Comparison of ENCODE assay signal across 8 mouse cellular contexts in the genomic region with DNA sequence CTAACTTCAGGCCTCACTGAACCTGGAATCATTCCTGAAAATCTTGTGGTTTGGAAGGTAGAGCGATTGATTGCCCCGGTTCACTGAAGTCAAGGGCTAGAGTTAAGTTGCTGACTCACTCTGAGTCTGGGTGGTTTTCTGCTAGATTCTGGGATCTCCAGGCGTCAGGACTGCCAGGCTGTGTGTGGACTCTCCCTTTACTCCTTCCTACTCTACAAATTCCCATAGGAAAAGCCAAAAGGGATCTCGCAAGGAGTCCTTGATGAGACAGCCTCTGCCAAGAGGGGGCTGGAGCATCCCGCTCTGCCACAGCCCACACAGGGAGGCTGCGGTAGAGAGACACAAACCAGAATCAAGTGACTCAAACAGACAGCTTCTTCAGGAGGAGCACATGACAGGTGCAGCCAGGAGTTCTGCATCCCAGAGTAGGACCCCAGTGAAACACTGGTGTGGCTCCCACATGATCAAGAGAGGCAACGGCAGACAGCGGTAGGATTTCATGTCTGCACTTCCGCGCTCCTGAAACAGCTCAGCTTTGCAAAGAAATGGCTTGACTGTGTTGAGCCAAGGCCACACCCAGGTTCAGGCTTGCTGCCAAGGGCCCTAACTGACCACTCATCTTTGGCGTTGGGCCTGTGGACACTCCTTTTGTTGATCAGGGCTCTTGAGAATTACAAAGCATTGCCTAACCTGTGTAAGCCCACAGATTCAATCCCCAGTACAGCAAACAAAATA. TPM values are rescaled to one million over a fixed set of nuclear protein-coding genes. Genes with fewer than 3 reads are reported as not detected.
A peak's percentile ranks its signal among the peaks of the same experiment; 100 is the strongest.
DNase-seq lines count a peak whose midpoint lies in the region; ATAC-seq lines count a peak whose summit lies in the region.
"Had no signal": no experiment of that assay in that cellular context is flagged by ENCODE, and none has a peak within 500 bp of the region (broad histone marks: within the 10 kb centered on the region; RNA-seq: fewer than 3 reads in every experiment).

No protein-coding gene starts in this region.

- peaks cover 21% of the 10 kb centered on the region for H3K4me1 ChIP-seq in heart, embryonic 15.5 days (replicated peaks)
- H3K4me1 ChIP-seq in forebrain, embryonic 16.5 days (replicated peaks; ENCODE audit: control insufficient read depth, insufficient read depth, low read length): peaks cover 6% of the 10 kb centered on the region
- peaks cover 17% of the 10 kb centered on the region for H3K4me1 ChIP-seq in hindbrain, embryonic 14.5 days (replicated peaks; ENCODE audit: control insufficient read depth, insufficient read depth, low read length)

- peak; percentile 55 for DNase-seq in right cerebral cortex, postnatal 25 days
- no peak for DNase-seq in right cerebral cortex, postnatal 4 days
- DNase-seq in adrenal gland, adult 8-10 months: peak; percentile 86
- peak; percentile 93 for DNase-seq in lung, postnatal 10 days
- DNase-seq in hindbrain, embryonic 14.5 days (ENCODE audit: low spot score): no peak

- peak overlapping the region; percentile 38 for H3K4me2 ChIP-seq in heart, embryonic 15.5 days
- no peak overlapping the region for H3K4me2 ChIP-seq in forebrain, embryonic 16.5 days (ENCODE audit: low read length)
- no peak overlapping the region for H3K4me2 ChIP-seq in hindbrain, embryonic 14.5 days (replicated peaks)
- H3K4me2 ChIP-seq: embryonic facial prominence, embryonic 13.5 days had no signal

- peak; percentile 28; the same call in 1 of the 2 replicates for ATAC-seq in heart, embryonic 15.5 days (replicated peaks; ENCODE audit: insufficient number of reproducible peaks, insufficient read depth, low FRiP score, low read depth)
- ATAC-seq in forebrain, embryonic 16.5 days: no peak
- no peak for ATAC-seq in hindbrain, embryonic 14.5 days (ENCODE audit: low FRiP score)

- no peaks in the 10 kb centered on the region for H3K36me3 ChIP-seq in heart, embryonic 15.5 days
- H3K36me3 ChIP-seq in forebrain, embryonic 16.5 days (ENCODE audit: control insufficient read depth, insufficient read depth): no peaks in the 10 kb centered on the region
- H3K36me3 ChIP-seq in hindbrain, embryonic 14.5 days (replicated peaks; ENCODE audit: control insufficient read depth, insufficient read depth): no peaks in the 10 kb centered on the region
- H3K36me3 ChIP-seq: embryonic facial prominence, embryonic 13.5 days had no signal

- 57% methylated on average over 11 of the region's 11 CpGs for WGBS in heart, embryonic 15.5 days
- WGBS in forebrain, embryonic 16.5 days: 83% methylated on average over 11 of the region's 11 CpGs
- 85% methylated on average over 11 of the region's 11 CpGs for WGBS in hindbrain, embryonic 14.5 days

- no peaks in the 10 kb centered on the region for H3K9me3 ChIP-seq in heart, embryonic 15.5 days (replicated peaks)
- H3K9me3 ChIP-seq in forebrain, embryonic 16.5 days (ENCODE audit: control insufficient read depth, low read length): no peaks in the 10 kb centered on the region
- no peaks in the 10 kb centered on the region for H3K9me3 ChIP-seq in hindbrain, embryonic 14.5 days (ENCODE audit: control insufficient read depth, low read length)
- H3K9me3 ChIP-seq: embryonic facial prominence, embryonic 13.5 days had no signal

- H3K4me3 ChIP-seq in heart, embryonic 15.5 days: no peak overlapping the region
- no peak overlapping the region for H3K4me3 ChIP-seq in forebrain, embryonic 16.5 days (replicated peaks; ENCODE audit: low read length)
- no peak overlapping the region for H3K4me3 ChIP-seq in hindbrain, embryonic 14.5 days (replicated peaks; ENCODE audit: low read length)
- H3K4me3 ChIP-seq: embryonic facial prominence, embryonic 13.5 days had no signal

- no peaks in the 10 kb centered on the region for H3K27me3 ChIP-seq in heart, embryonic 15.5 days
- H3K27me3 ChIP-seq in forebrain, embryonic 16.5 days (replicated peaks; ENCODE audit: control insufficient read depth, insufficient read depth, low read length): no peaks in the 10 kb centered on the region
- H3K27me3 ChIP-seq in hindbrain, embryonic 14.5 days (ENCODE audit: control insufficient read depth, insufficient read depth, low read length): no peaks in the 10 kb centered on the region
- H3K27me3 ChIP-seq: embryonic facial prominence, embryonic 13.5 days had no signal

- no peak overlapping the region for H3K9ac ChIP-seq in heart, embryonic 15.5 days
- H3K9ac ChIP-seq in forebrain, embryonic 16.5 days (replicated peaks; ENCODE audit: low read depth, low read length): no peak overlapping the region
- no peak overlapping the region for H3K9ac ChIP-seq in hindbrain, embryonic 14.5 days
- H3K9ac ChIP-seq: embryonic facial prominence, embryonic 13.5 days had no signal

- peak overlapping the region; percentile 54; the same call in 1 of the 2 replicates for H3K27ac ChIP-seq in heart, embryonic 15.5 days
- no peak overlapping the region for H3K27ac ChIP-seq in forebrain, embryonic 16.5 days (ENCODE audit: low read length)
- H3K27ac ChIP-seq in hindbrain, embryonic 14.5 days: no peak overlapping the region
- H3K27ac ChIP-seq: embryonic facial prominence, embryonic 13.5 days had no signal

RNA-seq across cellular contexts. Expression of a gene that starts 41.1 kb away (rescaled TPM):
- 100 to 1,000 TPM in 2 of 4 experiments, 10 to 100 TPM in 2; 75.8 to 109 (median 89.6) TPM for total RNA-seq in adrenal gland, adult 8-10 months (2022)
- polyA plus RNA-seq in heart, embryonic 15.5 days (2015; fragmentation: Nextera tagmentation; extraction: Ambion mirVana): 21.0 and 22.4 TPM in 2 replicates
- 15.6 and 15.9 TPM in 2 replicates for polyA plus RNA-seq in forebrain, embryonic 16.5 days (2015; fragmentation: Nextera tagmentation; extraction: Ambion mirVana)
- 15.7 and 17.6 TPM in 2 replicates for polyA plus RNA-seq in hindbrain, embryonic 14.5 days (2014; fragmentation: Nextera tagmentation; extraction: Ambion mirVana)

RNA-seq across cellular contexts. Expression of a gene that starts 42.8 kb away (rescaled TPM):
- total RNA-seq in adrenal gland, adult 8-10 months (2022): 10 to 100 TPM; 41.5 to 55.0 (median 44.9) TPM
- 40.5 and 43.8 TPM in 2 replicates for polyA plus RNA-seq in heart, embryonic 15.5 days (2015; fragmentation: Nextera tagmentation; extraction: Ambion mirVana)
- 28.0 and 28.6 TPM in 2 replicates for polyA plus RNA-seq in forebrain, embryonic 16.5 days (2015; fragmentation: Nextera tagmentation; extraction: Ambion mirVana)
- polyA plus RNA-seq in hindbrain, embryonic 14.5 days (2014; fragmentation: Nextera tagmentation; extraction: Ambion mirVana): 32.5 and 36.2 TPM in 2 replicates

RNA-seq across cellular contexts. Expression of a gene that starts 52.9 kb away (rescaled TPM):
- 100 to 1,000 TPM in 2 of 4 experiments, 10 to 100 TPM in 2; 48.1 to 255 (median 118) TPM for total RNA-seq in adrenal gland, adult 8-10 months (2022)
- polyA plus RNA-seq in heart, embryonic 15.5 days (2015; fragmentation: Nextera tagmentation; extraction: Ambion mirVana): 0.24 and 0.72 TPM in 2 replicates
- polyA plus RNA-seq in forebrain, embryonic 16.5 days (2015; fragmentation: Nextera tagmentation; extraction: Ambion mirVana): 0.56 and 0.72 TPM in 2 replicates
- polyA plus RNA-seq in hindbrain, embryonic 14.5 days (2014; fragmentation: Nextera tagmentation; extraction: Ambion mirVana): 0.88 and 1.4 TPM in 2 replicates

Comparison
In these comparisons a context has a peak if more than half of its experiments do, and no peak if none do; other contexts are left out.
1. DNase-seq: peak in right cerebral cortex, postnatal 25 days (single experiment), adrenal gland, adult 8-10 months (single experiment) and lung, postnatal 10 days (single experiment); none in right cerebral cortex, postnatal 4 days (single experiment) and hindbrain, embryonic 14.5 days (single experiment).